Mouse (Mus musculus): ENCODE measurements at regions not wholly inside any gene's neighbourhood (a gene's known extent, or its start where the extent isn't known, plus 50 kb on each side); places are given as distances from the start of the nearest gene placed in this dataset.

DNA sequence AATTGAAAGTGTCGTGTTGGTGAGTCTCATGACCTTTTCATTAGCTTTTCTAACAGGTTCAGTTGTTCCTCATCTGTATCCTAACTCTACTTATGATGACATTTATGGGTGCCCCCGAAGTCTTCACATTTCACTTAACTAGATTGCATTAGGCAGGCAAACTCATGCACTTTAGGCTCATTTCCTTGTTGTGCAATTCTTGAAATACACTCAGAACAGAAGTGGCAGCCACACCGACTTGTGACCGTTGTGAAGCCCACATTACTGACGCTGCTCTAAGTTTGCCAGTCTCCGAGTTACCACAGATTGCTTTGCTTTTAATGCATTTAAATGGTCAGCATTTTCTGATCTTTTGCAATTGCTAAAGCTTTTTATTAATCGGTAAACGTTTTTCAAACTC, 414.8 kb downstream of the Trim52 start:
- TF ChIP-seq FLI1 (IDR thresholded peaks at IDR 0.05; ENCODE audit: low read length) (no peak), GATA1 (IDR thresholded peaks at IDR 0.05; ENCODE audit: borderline replicate concordance, low read length) (no peak)

Measured in megakaryocyte, embryonic 14.5 days (primary cell).